Mouse (Mus musculus): ENCODE data around the gene Gm28635.

GRCm38 (mm10) chr2:84618914-84619313 is 58.9 kb downstream of the Gm28635 start:
- TF ChIP-seq POLR2A (IDR thresholded peaks at IDR 0.05; ENCODE audit: low read depth, low read length): no peak
- TF ChIP-seq EP300 (IDR thresholded peaks at IDR 0.05; ENCODE audit: low read length): no peak
- no peak for TF ChIP-seq CTCF (conservative IDR thresholded peaks at IDR 0.05 in 1 of 2, IDR thresholded peaks at IDR 0.05 in 1 of 2; ENCODE audit: low read depth in 2 of 2, low read length in 2 of 2)
- TF ChIP-seq ZNF384 (IDR thresholded peaks at IDR 0.05; ENCODE audit: low read depth, low read length): no peak
- TF ChIP-seq MAFK (IDR thresholded peaks at IDR 0.05; ENCODE audit: insufficient replicate concordance, low read length): no peak

All from CH12.LX (cell line).